Comparison of ENCODE assay signal across 7 mouse cellular contexts in the genomic region with DNA sequence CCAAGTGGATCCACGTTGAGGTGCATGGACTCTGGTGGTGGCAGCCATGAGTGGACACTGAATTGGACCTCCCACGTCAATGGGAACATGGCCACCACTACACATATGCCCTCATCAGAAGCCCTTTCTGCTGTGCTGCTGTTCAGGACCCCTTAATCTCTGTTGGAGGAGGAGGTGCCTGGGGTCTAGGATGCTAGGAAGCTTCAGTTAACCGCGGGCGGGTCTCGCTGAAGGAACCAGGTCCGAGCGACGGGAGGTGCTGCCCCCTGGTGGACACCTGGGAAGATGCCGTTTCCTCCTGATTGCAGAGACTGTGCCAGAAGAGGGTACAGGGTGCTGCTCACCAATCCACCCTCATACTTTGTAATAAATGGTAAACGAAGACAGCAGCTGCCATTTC. TPM values are rescaled to one million over a fixed set of nuclear protein-coding genes. Genes with fewer than 3 reads are reported as not detected.
DNase-seq lines count a peak whose midpoint lies in the region; ATAC-seq and TF ChIP-seq lines count a peak whose summit lies in the region.

No protein-coding gene starts in this region.

- DNase-seq in CD8-positive naive resting alpha-beta T cell, adult 2 months (ENCODE audit: low read depth in 2 of 2, low spot score in 2 of 2) = peak; percentile 80 to 85
- peak; percentile 63 for DNase-seq in embryo, embryonic 9.5 days (ENCODE audit: extremely low spot score)
- DNase-seq in heart, postnatal 0 days (ENCODE audit: low spot score) = no peak
- peak; percentile 63 for DNase-seq in layer of hippocampus, postnatal 14 days (ENCODE audit: low spot score in 2 of 2)
- DNase-seq in lung, postnatal 4 days = peak; percentile 49 to 82
- DNase-seq in right cerebral cortex, postnatal 14 days = peak; percentile 79

- WGBS in heart, postnatal 0 days = 11% methylated on average over 11 of the region's 11 CpGs

- no peaks in the 10 kb centered on the region for H3K36me3 ChIP-seq in heart, postnatal 0 days (replicated peaks; ENCODE audit: control insufficient read depth, insufficient read depth, low read length)

- H3K27me3 ChIP-seq in heart, postnatal 0 days (ENCODE audit: control insufficient read depth, insufficient read depth, low read length) = peaks cover 9% of the 10 kb centered on the region; the same call in 1 of the 2 replicates

- no peaks in the 10 kb centered on the region for H3K4me1 ChIP-seq in heart, postnatal 0 days (ENCODE audit: control insufficient read depth, insufficient read depth)

- no peak overlapping the region for H3K9ac ChIP-seq in heart, postnatal 0 days (replicated peaks; ENCODE audit: low read depth, low read length)

- H3K27ac ChIP-seq in heart, postnatal 0 days (ENCODE audit: low read depth) = no peak overlapping the region

- no peak overlapping the region for H3K4me3 ChIP-seq in heart, postnatal 0 days (ENCODE audit: low read depth, low read length)

- peak; percentile 21 for ATAC-seq in activated CD4-positive, CD25-positive, alpha-beta regulatory T cell, adult 4 months
- ATAC-seq in heart, postnatal 0 days (ENCODE audit: insufficient read depth, low read depth) = no peak

- H3K4me2 ChIP-seq in heart, postnatal 0 days (ENCODE audit: low read depth, low read length) = no peak overlapping the region

- TF ChIP-seq EP300 in heart, postnatal 0 days (IDR thresholded peaks at IDR 0.05; ENCODE audit: low read depth) = no peak

- no peaks in the 10 kb centered on the region for H3K9me3 ChIP-seq in heart, postnatal 0 days (replicated peaks; ENCODE audit: control insufficient read depth, low read length)

- peak; percentile 74 for TF ChIP-seq CTCF in heart, postnatal 0 days (IDR thresholded peaks at IDR 0.05; ENCODE audit: low read depth)

RNA-seq across cellular contexts. Expression of gene Smg9, which starts 14.6 kb away (rescaled TPM):
- polyA plus RNA-seq in activated CD4-positive, CD25-positive, alpha-beta regulatory T cell, adult 4 months (2017; shearing (Covaris generic)) = 10 to 100 TPM; 24.1 to 31.0 TPM
- 15.5 and 30.2 TPM in 2 replicates for total RNA-seq in heart, postnatal 0 days (2014; rRNA removed; ENCODE audit: low replicate concordance)
- 13.1 and 13.5 TPM in 2 replicates for polyA plus RNA-seq in heart, postnatal 0 days (2015; fragmentation: Nextera tagmentation; extraction: Ambion mirVana)
- total RNA-seq in layer of hippocampus, postnatal 14 days (2021) = 10 to 100 TPM; 29.1 to 33.8 TPM

RNA-seq across cellular contexts. Expression of gene Kcnn4, which starts 14.8 kb away (rescaled TPM):
- 100 to 1,000 TPM; 101 to 105 TPM for polyA plus RNA-seq in activated CD4-positive, CD25-positive, alpha-beta regulatory T cell, adult 4 months (2017; shearing (Covaris generic))
- 0.69 and 2.0 TPM in 2 replicates for total RNA-seq in heart, postnatal 0 days (2014; rRNA removed; ENCODE audit: low replicate concordance)
- polyA plus RNA-seq in heart, postnatal 0 days (2015; fragmentation: Nextera tagmentation; extraction: Ambion mirVana) = 0.85 and 0.98 TPM in 2 replicates
- under 1 TPM; 0.41 to 0.81 TPM for total RNA-seq in layer of hippocampus, postnatal 14 days (2021)

RNA-seq across cellular contexts. Expression of gene Lypd5, which starts 35.8 kb away (rescaled TPM):
- not detected for polyA plus RNA-seq in activated CD4-positive, CD25-positive, alpha-beta regulatory T cell, adult 4 months (2017; shearing (Covaris generic))
- total RNA-seq in heart, postnatal 0 days (2014; rRNA removed; ENCODE audit: low replicate concordance) = not detected in 2 replicates
- polyA plus RNA-seq in heart, postnatal 0 days (2015; fragmentation: Nextera tagmentation; extraction: Ambion mirVana) = not detected in 2 replicates
- not detected for total RNA-seq in layer of hippocampus, postnatal 14 days (2021)

RNA-seq across cellular contexts. Expression of gene Tescl, which starts 51.1 kb away (rescaled TPM):
- polyA plus RNA-seq in activated CD4-positive, CD25-positive, alpha-beta regulatory T cell, adult 4 months (2017; shearing (Covaris generic)) = not detected
- not detected in 2 replicates for total RNA-seq in heart, postnatal 0 days (2014; rRNA removed; ENCODE audit: low replicate concordance)
- polyA plus RNA-seq in heart, postnatal 0 days (2015; fragmentation: Nextera tagmentation; extraction: Ambion mirVana) = 0.14 TPM in 1 of 2 replicates, not detected in the other
- total RNA-seq in layer of hippocampus, postnatal 14 days (2021) = not detected
